Mouse (Mus musculus): ENCODE measurements around the gene Olfr8. TPM values are rescaled to one million over a fixed set of nuclear protein-coding genes. Genes with fewer than 3 reads are reported as not detected.
"Not testable (repeated sequence)": the region's sequence is repeated elsewhere in the genome, so short reads cannot be mapped to it uniquely, and the experiment has no call there.

Gene Olfr8
- polyA plus RNA-seq (2015; fragmentation: Nextera tagmentation; extraction: Ambion mirVana): not detected in 2 replicates

GRCm38 (mm10) chr10:78950336-78950735 lies at the start of gene Olfr8:
Olfr8 (plus strand) TSS chr10:78950636.
- not testable (repeated sequence) for H3K9ac ChIP-seq; H3K36me3 ChIP-seq; H3K27ac ChIP-seq; H3K4me3 ChIP-seq; H3K4me2 ChIP-seq; H3K4me1 ChIP-seq; H3K27me3 ChIP-seq; ATAC-seq (ENCODE audit: borderline replicate concordance, extremely low read depth, low FRiP score, low TSS enrichment); H3K9me3 ChIP-seq
- WGBS: 80% methylated on average over 1 of the region's 1 CpGs

GRCm38 (mm10) chr10:78912871-78913270 lies 37.6 kb upstream of the Olfr8 start, which contains the start of gene Olfr1354:
Olfr1354 (plus strand) TSS chr10:78913171.
- not testable (repeated sequence) for H3K27me3 ChIP-seq; H3K9me3 ChIP-seq; ATAC-seq (ENCODE audit: borderline replicate concordance, extremely low read depth, low FRiP score, low TSS enrichment); H3K4me1 ChIP-seq; H3K27ac ChIP-seq; H3K9ac ChIP-seq; H3K36me3 ChIP-seq; H3K4me3 ChIP-seq; H3K4me2 ChIP-seq
- 72% methylated on average over 1 of the region's 1 CpGs for WGBS

DNA sequence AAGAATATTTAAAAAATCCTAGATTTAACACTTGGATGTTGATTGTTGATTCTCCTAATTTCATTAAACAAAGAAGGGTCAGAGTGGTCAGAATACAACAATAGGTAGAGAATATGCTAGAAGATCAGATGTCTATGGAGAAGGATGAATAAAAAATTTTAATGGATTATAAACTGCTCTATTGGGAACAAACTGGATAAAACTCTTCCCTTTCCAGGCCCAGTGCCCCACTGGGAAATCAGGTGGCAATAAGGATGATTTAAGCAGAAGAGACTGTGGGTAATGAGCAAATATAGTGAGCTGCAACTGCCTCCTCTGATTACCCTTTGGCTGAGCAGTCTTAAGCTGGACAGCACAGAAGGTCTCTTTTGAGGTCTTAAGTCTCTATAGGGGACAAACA lies 12.6 kb downstream of the Olfr8 start, which contains the start of gene Olfr1353:
TSS of gene Olfr1353 (plus strand) at position 301 of the 400 bp plus-strand sequence.
- H3K9ac ChIP-seq; H3K4me1 ChIP-seq; H3K27ac ChIP-seq; H3K27me3 ChIP-seq; ATAC-seq (ENCODE audit: borderline replicate concordance, extremely low read depth, low FRiP score, low TSS enrichment); H3K4me3 ChIP-seq; H3K36me3 ChIP-seq; H3K9me3 ChIP-seq; H3K4me2 ChIP-seq: not testable (repeated sequence)

DNA sequence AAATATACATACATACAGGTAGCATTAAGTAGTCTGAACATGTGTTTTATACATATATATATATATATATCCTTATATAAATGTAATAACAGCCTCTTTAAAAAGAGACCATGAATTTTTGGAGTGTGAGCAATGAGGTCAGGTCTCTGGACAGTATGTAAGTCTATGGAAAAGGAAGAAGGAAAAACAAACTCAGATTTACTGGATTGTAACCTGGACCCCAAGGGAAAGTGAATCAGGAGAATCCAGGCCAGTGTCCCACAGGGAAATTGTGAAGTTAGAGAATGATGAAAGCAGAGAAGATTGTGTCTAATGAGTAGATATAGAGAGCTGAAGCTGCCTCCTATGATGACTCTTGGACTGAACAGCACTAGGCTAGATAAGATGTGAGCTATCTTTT lies 30.3 kb downstream of the Olfr8 start, which contains the start of gene Olfr1352:
TSS of gene Olfr1352 (plus strand) at position 301 of the 400 bp plus-strand sequence.
- ATAC-seq (ENCODE audit: borderline replicate concordance, extremely low read depth, low FRiP score, low TSS enrichment): no peak

More for the DNA sequence above, 30.3 kb downstream of the Olfr8 start, which contains the start of gene Olfr1352:
- H3K27ac ChIP-seq: no peak within 1 kb of the TSS
- H3K4me1 ChIP-seq: no peaks in the 10 kb centered on the region
- H3K4me3 ChIP-seq: no peak within 1 kb of the TSS
- no peak within 1 kb of the TSS for H3K9ac ChIP-seq
- no peaks in the 10 kb centered on the region for H3K27me3 ChIP-seq
- H3K9me3 ChIP-seq: no peaks in the 10 kb centered on the region
- H3K36me3 ChIP-seq: no peaks in the 10 kb centered on the region
- H3K4me2 ChIP-seq: no peak within 1 kb of the TSS

Other genes starting within 250 kb of the Olfr8 start
- 0.06 and 0.08 TPM in 2 replicates for gene Casp14, start 232.3 kb upstream of the Olfr8 start, polyA plus RNA-seq (2015; fragmentation: Nextera tagmentation; extraction: Ambion mirVana)
- gene Ccdc105, start 197.6 kb upstream of the Olfr8 start, polyA plus RNA-seq (2015; fragmentation: Nextera tagmentation; extraction: Ambion mirVana): 0.09 TPM in 1 of 2 replicates, not detected in the other
- gene Slc1a6, start 170.1 kb upstream of the Olfr8 start, polyA plus RNA-seq (2015; fragmentation: Nextera tagmentation; extraction: Ambion mirVana): 1.1 and 1.2 TPM in 2 replicates
- gene Olfr1356, start 98.5 kb upstream of the Olfr8 start, polyA plus RNA-seq (2015; fragmentation: Nextera tagmentation; extraction: Ambion mirVana): not detected in 2 replicates
- not detected in 2 replicates for gene Olfr1355, start 75.1 kb upstream of the Olfr8 start, polyA plus RNA-seq (2015; fragmentation: Nextera tagmentation; extraction: Ambion mirVana)
- not detected in 2 replicates for gene Olfr1354, start 37.5 kb upstream of the Olfr8 start, polyA plus RNA-seq (2015; fragmentation: Nextera tagmentation; extraction: Ambion mirVana)
- not detected in 2 replicates for gene Olfr1353, start 12.7 kb downstream of the Olfr8 start, polyA plus RNA-seq (2015; fragmentation: Nextera tagmentation; extraction: Ambion mirVana)
- gene Olfr1352, start 30.4 kb downstream of the Olfr8 start, polyA plus RNA-seq (2015; fragmentation: Nextera tagmentation; extraction: Ambion mirVana): not detected in 2 replicates
- not detected in 2 replicates for gene Olfr1351, start 61.8 kb downstream of the Olfr8 start, polyA plus RNA-seq (2015; fragmentation: Nextera tagmentation; extraction: Ambion mirVana)
- not detected in 2 replicates for gene Olfr57, start 78.1 kb downstream of the Olfr8 start, polyA plus RNA-seq (2015; fragmentation: Nextera tagmentation; extraction: Ambion mirVana)
- 27.9 and 31.1 TPM in 2 replicates for gene 2610008E11Rik, start 147.0 kb downstream of the Olfr8 start, polyA plus RNA-seq (2015; fragmentation: Nextera tagmentation; extraction: Ambion mirVana)
- not detected in 2 replicates for gene Vmn2r80, start 198.1 kb downstream of the Olfr8 start, polyA plus RNA-seq (2015; fragmentation: Nextera tagmentation; extraction: Ambion mirVana)

All from lung, embryonic 15.5 days (tissue).